Mouse (Mus musculus) neural tube, embryonic 13.5 days (tissue): ENCODE data around the gene Skor1. TPM values are rescaled to one million over a fixed set of nuclear protein-coding genes. Genes with fewer than 3 reads are reported as not detected.
A peak's percentile ranks its signal among the peaks of the same experiment; 100 is the strongest.

ENCODE experiments used
- ATAC-seq: fragments of 200-750 bp; cut with Nextera tagmentation; 2 replicates; pipeline ENCODE4 v1.8.0; 2017; ENCODE audit warnings: low read depth, mild to moderate bottlenecking, moderate TSS enrichment, moderate library complexity
- H3K27ac ChIP-seq: fragments of 300-500 bp; sonication (generic); replicated peaks from 2 replicates; pipeline ENCODE4 v1.5.1; 2015; ENCODE audit warnings: moderate library complexity, mild to moderate bottlenecking, inconsistent platforms
- H3K27me3 ChIP-seq: fragments of 300-500 bp; sonication (generic); 2 replicates; pipeline ENCODE4 v1.6.1; 2015; ENCODE audit warnings: mild to moderate bottlenecking, inconsistent platforms
- H3K36me3 ChIP-seq: fragments of 300-500 bp; sonication (generic); 2 replicates; pipeline ENCODE4 v1.6.1; 2015; ENCODE audit warnings: mild to moderate bottlenecking, inconsistent platforms
- H3K4me1 ChIP-seq: fragments of 300-500 bp; sonication (generic); replicated peaks from 2 replicates; pipeline ENCODE4 v1.6.1; 2015; ENCODE audit warnings: inconsistent platforms
- H3K4me2 ChIP-seq: fragments of 300-500 bp; sonication (generic); 2 replicates; pipeline ENCODE4 v1.6.1; 2015; ENCODE audit warnings: inconsistent platforms, mild to moderate bottlenecking, moderate library complexity
- H3K4me3 ChIP-seq: fragments of 300-500 bp; sonication (generic); 2 replicates; pipeline ENCODE4 v1.5.1; 2015; ENCODE audit warnings: mild to moderate bottlenecking, inconsistent platforms
- H3K9ac ChIP-seq: fragments of 300-500 bp; sonication (generic); 2 replicates; pipeline ENCODE4 v1.6.1; 2015; ENCODE audit warnings: moderate library complexity, mild to moderate bottlenecking, inconsistent platforms
- H3K9me3 ChIP-seq: fragments of 300-500 bp; sonication (generic); 2 replicates; pipeline ENCODE4 v1.6.1; 2016; ENCODE audit warnings: inconsistent platforms
- WGBS: fragments of 180-500 bp; shearing (Covaris S2); methylation state at CpG from one replicate; pipeline ENCODE4 v1.1.7; 2015; 5-methylcytosine and 5-hydroxymethylcytosine counted together
- polyA plus RNA-seq: library from polyadenylated mRNA; unstranded; fragments of >200 nt; fragmentation: Nextera tagmentation; extraction: Ambion mirVana; gene quantifications from 2 replicates; pipeline ENCODE4 v1.2.1, GENCODE M21; 2015

Skor1 gene
- polyA plus RNA-seq, 1 experiment from 2014 or later, result 25.4 TPM

GRCm38 (mm10) chr9:63097204-63097603 is 51.6 kb downstream of the Skor1 start:
- Histone ChIP-seq H3K4me2 (no peak overlapping the region), H3K9me3 (no peaks in the 10 kb centered on the region), H3K4me1 (peaks cover 9% of the 10 kb centered on the region), H3K9ac (no peak overlapping the region), H3K36me3 (no peaks in the 10 kb centered on the region), H3K27ac (no peak overlapping the region), H3K27me3 (no peaks in the 10 kb centered on the region), H3K4me3 (no peak overlapping the region)
- no peak for ATAC-seq
- 95% methylated on average over 1 of the region's 1 CpGs for WGBS

- Histone ChIP-seq H3K4me2 (no peak overlapping the region), H3K9me3 (no peaks in the 10 kb centered on the region), H3K4me3 (no peak overlapping the region), H3K27ac (no peak overlapping the region), H3K27me3 (no peaks in the 10 kb centered on the region), H3K4me1 (peaks cover 32% of the 10 kb centered on the region), H3K36me3 (no peaks in the 10 kb centered on the region), H3K9ac (no peak overlapping the region)
- no peak for ATAC-seq
- 84% methylated on average over 1 of the region's 1 CpGs for WGBS
These were observed 54.7 kb downstream of the Skor1 start for GRCm38 (mm10) chr9:63094030-63094429.

- 6% methylated on average over 6 of the region's 6 CpGs for WGBS
These were observed 56.2 kb downstream of the Skor1 start for GRCm38 (mm10) chr9:63092567-63092966.

GRCm38 (mm10) chr9:63091971-63092528 is 56.7 kb downstream of the Skor1 start:
- peak overlapping the region; percentile 26 for H3K4me3 ChIP-seq
- H3K9ac ChIP-seq, result peak overlapping the region; percentile 56
- H3K27ac ChIP-seq, result peak overlapping the region; percentile 82
- no peaks in the 10 kb centered on the region for H3K9me3 ChIP-seq
- H3K27me3 ChIP-seq, result no peaks in the 10 kb centered on the region
- under 1% methylated on average over 13 of the region's 13 CpGs for WGBS
- peaks cover 32% of the 10 kb centered on the region for H3K4me1 ChIP-seq
- no peaks in the 10 kb centered on the region for H3K36me3 ChIP-seq
- H3K4me2 ChIP-seq, result peak overlapping the region; percentile 53
- ATAC-seq, result peak; percentile 84

More at GRCm38 (mm10) chr9:63092567-63092966, 56.2 kb downstream of the Skor1 start:
- no peaks in the 10 kb centered on the region for H3K36me3 ChIP-seq
- H3K9me3 ChIP-seq, result no peaks in the 10 kb centered on the region
- peak overlapping the region; percentile 26 for H3K4me3 ChIP-seq
- H3K4me1 ChIP-seq, result peaks cover 32% of the 10 kb centered on the region
- no peaks in the 10 kb centered on the region for H3K27me3 ChIP-seq
- H3K4me2 ChIP-seq, result peak overlapping the region; percentile 53
- no peak for ATAC-seq
- peak overlapping the region; percentile 56 for H3K9ac ChIP-seq
- H3K27ac ChIP-seq, result peak overlapping the region; percentile 82

- H3K36me3 ChIP-seq, result no peaks in the 10 kb centered on the region
- H3K9me3 ChIP-seq, result no peaks in the 10 kb centered on the region
- peaks cover 32% of the 10 kb centered on the region for H3K4me1 ChIP-seq
- peak overlapping the region; percentile 82 for H3K27ac ChIP-seq
- peak overlapping the region; percentile 53 for H3K4me2 ChIP-seq
- ATAC-seq, result no peak
- WGBS, result 18% methylated on average over 23 of the region's 23 CpGs
- peak overlapping the region; percentile 56 for H3K9ac ChIP-seq
- no peaks in the 10 kb centered on the region for H3K27me3 ChIP-seq
- peak overlapping the region; percentile 26 for H3K4me3 ChIP-seq
These were observed 57.5 kb downstream of the Skor1 start for GRCm38 (mm10) chr9:63091101-63091921.

GRCm38 (mm10) chr9:63089141-63089540 is 59.6 kb downstream of the Skor1 start:
- no peak for ATAC-seq
- H3K4me2 ChIP-seq, result no peak overlapping the region
- H3K36me3 ChIP-seq, result no peaks in the 10 kb centered on the region
- H3K27me3 ChIP-seq, result no peaks in the 10 kb centered on the region
- H3K4me3 ChIP-seq, result no peak overlapping the region
- no peak overlapping the region for H3K9ac ChIP-seq
- no peaks in the 10 kb centered on the region for H3K9me3 ChIP-seq
- H3K4me1 ChIP-seq, result peaks cover 32% of the 10 kb centered on the region
- no peak overlapping the region for H3K27ac ChIP-seq
- 91% methylated on average over 4 of the region's 4 CpGs for WGBS

Other genes starting within 250 kb of the Skor1 start
- 53.1 and 59.3 TPM in 2 replicates for gene Pias1, start 161.0 kb downstream of the Skor1 start, polyA plus RNA-seq
- gene Map2k5, start 228.9 kb upstream of the Skor1 start, polyA plus RNA-seq, result 35.3 and 40.0 TPM in 2 replicates